Mouse (Mus musculus) kidney, postnatal 4 days (tissue): ENCODE data around the gene Col6a3.

Source experiments
- DNase-seq, 2 experiments: peaks; one replicate each; pipeline ENCODE4 v3.0.0; 2021; ENCODE audit warnings: mixed read lengths in 2 of 2

Col6a3 gene

GRCm38 (mm10) chr1:90797276-90797891 lies 46.4 kb downstream of the Col6a3 start:
- DNase-seq: peak in 1 of 2 experiments; percentile 22

DNA sequence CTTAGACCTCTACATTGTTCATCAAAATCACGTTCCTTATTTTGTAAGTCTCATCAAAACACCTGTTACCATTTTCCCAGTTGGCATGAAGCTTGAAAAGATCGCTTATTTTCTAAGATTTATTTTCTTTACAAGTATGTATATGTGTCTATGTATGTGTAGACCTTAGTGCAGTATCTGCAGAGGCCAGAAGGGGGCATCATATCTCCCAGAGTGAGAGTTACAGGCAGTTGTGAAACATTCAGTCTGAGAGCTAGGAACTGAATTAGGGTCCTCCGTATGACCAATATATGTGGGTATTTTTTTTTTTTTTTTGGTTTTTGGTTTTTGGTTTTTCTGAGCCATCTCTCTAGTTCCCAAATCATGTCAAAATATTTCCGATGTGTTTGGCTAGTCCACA lies 50.4 kb downstream of the Col6a3 start:
- no peak for DNase-seq

GRCm38 (mm10) chr1:90790925-90791324 lies 52.8 kb downstream of the Col6a3 start:
- DNase-seq: no peak

DNA sequence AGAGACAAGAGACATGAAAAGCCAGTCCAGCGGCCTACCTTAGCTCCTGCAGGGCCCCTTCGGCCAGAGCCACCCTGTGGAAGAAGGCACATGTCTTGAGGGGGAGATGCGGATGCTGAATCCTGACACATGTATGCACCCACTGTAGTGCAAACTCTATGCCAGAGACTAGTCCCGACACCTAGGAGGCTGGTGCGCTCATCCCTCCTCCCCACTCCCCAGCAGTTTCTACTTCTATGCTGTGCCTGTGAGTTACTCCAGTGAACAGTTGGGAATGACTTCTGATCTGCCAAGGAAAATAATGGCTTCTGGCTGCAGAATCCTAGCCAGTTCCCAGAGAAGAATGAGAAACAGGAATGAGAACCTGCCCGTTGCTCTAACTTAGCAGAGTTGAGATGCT lies 54.3 kb downstream of the Col6a3 start:
- DNase-seq: no peak

DNA sequence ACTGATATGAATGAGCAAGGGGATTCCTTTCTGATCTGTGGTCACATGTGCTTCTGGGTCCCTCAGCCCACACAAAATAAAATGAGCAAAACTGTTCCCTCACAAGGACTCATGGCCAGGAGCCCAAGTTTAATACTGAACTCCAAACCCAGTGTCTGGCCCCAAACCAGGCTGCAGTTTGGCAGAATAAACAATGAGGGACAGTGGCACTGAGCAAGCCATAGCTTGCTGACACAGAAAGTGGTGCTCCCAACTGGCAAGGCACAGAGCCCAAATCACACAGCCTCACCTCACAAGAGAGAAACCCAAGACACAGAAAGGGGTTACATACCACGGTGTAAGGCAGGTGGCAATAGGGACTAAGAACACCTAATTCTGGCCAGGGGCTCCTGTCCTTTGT lies 63.3 kb downstream of the Col6a3 start:
- DNase-seq: no peak

- no peak for DNase-seq
Measured at GRCm38 (mm10) chr1:90779072-90779471, 64.7 kb downstream of the Col6a3 start.

DNA sequence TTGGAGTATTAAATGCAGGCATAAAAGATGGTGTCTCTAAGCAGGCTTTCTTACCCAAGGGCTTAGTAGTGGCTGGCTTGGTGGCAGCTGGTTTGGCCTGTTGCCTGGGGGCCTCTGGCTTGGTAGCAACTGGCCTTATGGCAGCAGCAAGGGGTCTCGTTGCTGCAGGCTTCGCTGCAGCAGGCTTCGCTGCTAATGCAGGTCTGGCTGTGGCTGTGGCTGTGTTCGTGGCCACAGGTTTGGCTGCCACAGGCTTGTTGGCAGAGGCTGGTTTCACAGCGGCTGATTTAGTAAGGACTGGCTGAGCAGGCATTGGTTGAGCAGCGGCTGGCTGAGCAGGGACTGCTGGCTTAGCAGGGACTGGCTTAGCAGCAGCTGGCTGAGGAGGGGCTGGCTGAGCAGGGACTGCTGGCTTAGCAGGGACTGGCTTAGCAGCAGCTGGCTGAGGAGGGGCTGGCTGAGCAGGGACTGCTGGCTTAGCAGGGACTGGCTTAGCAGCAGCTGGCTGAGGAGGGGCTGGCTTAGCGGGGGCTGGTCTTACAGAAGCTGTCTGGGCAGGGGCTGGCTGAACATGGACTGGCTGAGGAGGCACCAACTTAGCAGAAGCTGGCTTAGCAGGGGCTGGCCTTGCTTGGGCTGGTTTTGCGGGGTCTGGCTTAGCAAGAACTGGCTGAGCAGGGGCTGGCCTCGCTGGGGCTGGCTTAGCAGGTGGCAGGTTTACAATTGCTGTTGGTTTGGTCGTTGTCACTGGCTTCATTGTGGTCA lies 68.1 kb downstream of the Col6a3 start:
- peak; percentile 66 to 78 for DNase-seq

DNA sequence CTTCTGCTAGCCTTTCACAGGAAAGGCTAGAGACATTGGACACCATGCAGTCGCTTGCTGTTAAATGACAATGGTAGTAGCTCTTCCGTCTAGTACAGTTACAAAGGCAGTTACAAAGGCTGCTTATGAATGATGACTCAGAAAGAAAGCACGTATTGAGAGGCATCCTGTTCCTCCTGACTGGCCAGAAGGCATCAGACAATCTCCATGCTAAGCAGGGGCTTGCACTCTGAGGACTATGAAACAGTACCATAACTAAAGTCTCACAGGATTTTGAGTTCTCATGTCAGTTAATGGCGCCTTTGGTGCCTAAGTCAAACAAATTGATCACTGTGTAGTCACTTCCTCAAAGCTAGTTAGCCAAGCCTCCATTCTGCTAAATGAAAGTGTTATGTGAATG lies 72.6 kb downstream of the Col6a3 start:
- DNase-seq: no peak

DNA sequence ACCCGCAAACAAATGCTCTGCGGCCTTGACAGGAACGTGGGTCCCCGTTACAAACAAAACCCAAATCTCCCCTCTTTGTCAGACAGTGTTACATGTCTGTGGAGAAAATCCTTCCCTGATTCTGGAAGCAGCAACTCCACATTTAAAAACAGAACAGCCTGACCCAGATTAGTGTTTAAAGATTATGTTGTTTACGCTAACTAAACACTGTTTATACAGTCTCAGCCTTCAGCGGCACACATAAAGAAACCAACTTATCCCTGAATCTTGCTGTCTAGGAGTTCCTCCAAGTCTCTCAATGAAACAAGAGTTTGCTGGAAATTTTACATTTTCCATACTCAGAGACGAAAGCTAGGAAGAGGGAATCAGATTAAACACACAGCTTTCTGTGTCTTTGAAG lies 73.7 kb downstream of the Col6a3 start:
- DNase-seq: no peak

- no peak for DNase-seq
Measured at GRCm38 (mm10) chr1:90769301-90769700, 74.5 kb downstream of the Col6a3 start.

- DNase-seq: peak; percentile 29 to 56
Measured at GRCm38 (mm10) chr1:90758091-90758673, 85.6 kb downstream of the Col6a3 start.

DNA sequence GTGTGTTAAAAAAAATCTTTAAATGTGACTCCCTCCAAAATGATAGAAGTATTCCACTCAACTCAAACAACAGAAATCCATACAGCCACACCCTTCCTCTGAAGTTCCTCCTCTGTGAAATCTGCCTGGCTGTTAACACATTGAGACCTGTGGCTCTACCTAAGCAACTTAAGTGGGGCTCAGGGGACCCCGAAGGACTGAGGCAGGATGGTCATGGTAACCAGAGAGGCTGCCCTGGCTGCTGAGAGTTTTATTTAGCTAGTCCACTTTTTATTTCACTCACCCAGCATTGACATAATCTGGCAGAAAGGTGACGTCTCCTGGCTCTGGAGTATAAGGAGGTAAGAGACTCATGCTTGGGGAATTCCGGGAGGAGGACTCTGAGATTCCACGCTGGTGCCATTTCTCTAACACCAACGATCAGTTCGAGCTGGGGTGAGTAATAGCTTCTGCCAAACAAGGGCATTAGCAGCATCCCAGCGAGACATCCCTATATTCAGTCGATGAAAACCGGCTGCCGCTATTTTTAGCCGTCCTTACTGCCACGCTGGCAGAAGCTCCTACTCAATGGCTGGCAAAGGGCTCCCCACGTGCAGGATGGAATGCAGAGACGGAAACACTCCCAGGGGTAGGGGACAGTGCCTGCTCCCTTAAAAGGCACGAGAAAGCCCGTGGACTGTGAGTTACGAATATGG lies 89.8 kb downstream of the Col6a3 start:
- peak in 1 of 2 experiments; percentile 26 for DNase-seq

- no peak for DNase-seq
Measured at GRCm38 (mm10) chr1:90751221-90751620, 92.5 kb downstream of the Col6a3 start.

DNA sequence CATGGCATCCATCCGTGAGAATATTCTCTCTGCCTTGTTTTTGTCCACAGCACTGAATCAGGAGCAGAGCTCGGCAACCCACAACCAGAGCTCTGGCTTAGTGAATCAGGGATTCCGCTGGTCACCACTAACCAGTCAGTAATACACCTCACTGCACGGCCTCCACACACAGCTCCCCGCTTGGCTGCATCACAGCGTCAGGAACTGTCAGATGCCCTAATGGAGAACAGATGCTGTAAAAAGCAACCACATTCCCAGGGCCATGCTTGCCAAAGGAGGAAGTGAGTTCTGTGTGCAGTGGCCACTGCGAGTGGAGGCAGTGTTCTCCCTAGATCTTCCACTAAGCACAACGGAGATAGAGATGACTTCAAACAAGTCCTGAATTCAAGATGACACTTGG lies 93.6 kb downstream of the Col6a3 start:
- peak; percentile 54 to 67 for DNase-seq

DNA sequence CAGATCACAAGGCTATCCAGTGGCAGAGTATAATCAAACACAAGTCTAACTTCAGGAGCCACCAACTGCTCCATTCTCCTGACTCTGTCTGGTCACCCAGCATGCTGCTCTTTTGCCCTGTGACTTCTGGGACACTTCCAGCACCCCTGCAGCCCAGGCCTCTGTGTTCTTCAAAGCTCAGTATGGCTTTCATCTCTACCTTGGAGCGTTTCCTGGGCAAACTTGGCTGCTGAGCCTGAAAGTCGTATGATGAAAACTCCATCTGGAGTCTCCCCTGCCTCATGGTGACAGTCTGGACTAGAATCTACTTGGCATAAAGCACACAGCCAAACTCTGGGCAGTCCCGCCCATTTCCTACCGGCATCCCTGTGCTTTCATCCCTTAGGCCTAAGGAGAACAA lies 95.2 kb downstream of the Col6a3 start:
- no peak for DNase-seq

DNA sequence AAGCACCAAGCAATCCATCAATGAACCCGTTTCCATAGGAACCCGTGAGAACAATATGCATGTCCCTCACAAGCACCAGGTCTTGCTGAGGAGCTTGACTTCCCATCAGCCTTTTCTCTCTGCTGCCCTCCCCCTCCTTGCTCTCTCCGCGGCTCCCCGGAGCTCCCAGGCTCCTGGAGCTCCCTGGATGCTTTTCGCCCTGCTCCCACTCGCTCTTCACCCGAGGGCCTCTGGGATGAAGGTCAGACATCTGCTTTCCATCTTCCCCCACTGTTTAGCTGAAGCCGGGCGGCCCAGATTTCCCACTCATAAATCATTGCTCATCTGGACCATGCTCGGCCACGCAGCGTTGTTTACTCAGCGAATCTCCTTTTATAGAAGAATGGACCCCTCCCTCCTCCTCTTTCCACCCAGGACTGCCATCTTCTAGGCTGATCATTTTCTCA lies 99.8 kb downstream of the Col6a3 start:
- peak; percentile 77 to 85 for DNase-seq

DNA sequence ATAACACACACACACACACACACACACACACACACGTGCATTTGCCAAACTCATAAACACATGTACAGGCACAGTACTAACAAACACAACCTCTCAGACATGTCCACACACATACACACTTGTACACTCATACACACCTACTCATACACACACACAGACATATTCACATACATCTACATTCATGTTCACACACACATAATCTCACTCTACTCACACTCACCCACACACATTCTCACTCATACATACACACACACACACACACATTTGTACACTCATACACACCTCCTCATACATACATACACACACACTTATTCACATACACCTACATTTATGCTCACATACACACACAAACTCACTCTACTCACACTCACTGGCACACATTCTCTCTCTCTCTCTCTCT lies 100.3 kb downstream of the Col6a3 start:
- no peak for DNase-seq

- DNase-seq: no peak
Measured at GRCm38 (mm10) chr1:90742641-90743040, 101.1 kb downstream of the Col6a3 start.

DNA sequence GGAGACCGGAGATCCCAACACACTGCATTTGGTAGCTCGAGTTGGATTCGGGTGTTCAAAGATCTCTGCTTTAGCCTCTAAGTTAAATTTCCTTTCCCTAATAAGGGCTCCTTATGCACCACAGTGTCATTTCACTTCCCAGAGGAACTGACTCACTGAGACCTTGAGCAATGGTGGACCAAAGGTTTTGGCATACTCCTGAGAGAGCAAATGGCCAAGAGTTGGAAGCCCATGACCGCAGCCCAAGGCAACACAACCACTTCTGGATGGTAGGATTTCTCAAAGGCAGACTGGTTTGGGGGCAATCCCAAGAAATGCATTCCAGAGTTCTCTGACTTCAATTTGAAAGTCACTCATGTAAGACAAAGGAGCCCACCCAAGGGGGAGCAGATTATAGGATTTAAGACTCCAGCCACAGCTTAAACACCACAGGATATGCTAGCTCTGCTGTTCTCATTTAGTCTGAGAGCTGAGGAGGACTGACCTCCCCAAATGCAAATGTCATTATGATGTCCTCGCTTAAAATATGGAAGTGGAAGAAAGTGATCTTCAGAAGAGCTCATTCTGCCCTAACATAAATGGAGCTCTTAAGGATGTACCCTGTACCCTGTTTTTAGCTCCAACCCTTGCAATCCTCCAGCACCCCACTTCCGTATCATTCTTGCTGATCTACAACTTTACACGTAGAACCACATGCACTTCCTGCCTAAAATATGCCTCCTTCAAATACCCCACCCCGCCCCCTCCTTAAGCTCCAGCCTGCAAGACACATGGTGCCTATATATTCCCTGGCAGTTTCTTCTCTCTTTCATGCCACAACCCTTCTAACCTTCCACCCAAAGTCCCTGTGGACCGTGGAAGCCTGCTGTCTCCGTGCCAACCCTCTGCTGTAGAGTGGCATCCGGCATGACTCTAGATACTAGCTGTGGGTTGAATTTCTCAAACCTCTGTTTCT lies 103.3 kb downstream of the Col6a3 start:
- no peak for DNase-seq

DNA sequence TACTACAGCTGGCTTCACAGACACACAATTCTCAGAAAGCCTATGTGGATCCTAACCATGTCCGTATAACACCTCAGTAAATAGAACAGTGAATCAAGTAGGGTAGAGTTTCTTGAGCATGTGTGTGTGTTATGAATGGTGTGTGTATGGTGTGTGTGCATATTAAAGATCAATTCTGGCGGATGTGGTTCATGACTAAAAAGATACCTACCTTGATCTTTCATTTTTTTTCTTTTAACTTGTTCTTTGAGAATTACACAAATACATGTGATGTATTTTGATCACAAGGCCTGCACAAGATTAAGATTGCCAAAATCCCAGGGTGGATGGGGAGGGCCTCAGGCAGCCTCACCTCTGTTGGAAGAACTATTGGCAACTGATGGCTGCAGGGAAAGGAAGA lies 104.9 kb downstream of the Col6a3 start:
- no peak for DNase-seq

DNA sequence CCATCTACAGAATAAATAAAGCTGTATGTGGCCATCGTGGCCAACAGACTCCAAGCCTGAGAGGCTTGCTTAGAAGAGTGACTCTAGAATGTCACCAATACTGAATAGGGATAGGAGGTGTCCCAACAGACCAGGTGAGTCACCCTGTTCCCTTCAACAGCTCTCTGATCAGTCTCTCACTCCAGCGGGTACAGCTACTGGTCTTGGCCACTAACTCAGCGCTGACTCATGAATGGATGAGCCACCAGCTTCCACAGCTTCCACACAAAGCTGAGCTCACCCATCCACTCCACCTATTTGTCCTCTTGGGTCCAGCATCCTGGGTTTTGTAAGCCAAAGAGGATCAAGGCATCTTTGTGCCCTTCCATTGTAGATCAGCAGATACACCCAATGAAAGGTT lies 114.3 kb downstream of the Col6a3 start:
- DNase-seq: no peak

GRCm38 (mm10) chr1:90723754-90724153 lies 120.0 kb downstream of the Col6a3 start:
- DNase-seq: no peak
